Mouse (Mus musculus) MEL (cell line): Measurements from ENCODE around the gene 4930455H04Rik. TPM values are rescaled to one million over a fixed set of nuclear protein-coding genes. Genes with fewer than 3 reads are reported as not detected.

Experiments used
- DNase-seq: peaks from one replicate; pipeline ENCODE4 v3.0.0; 2011; ENCODE audit warnings: low read depth, low spot score
- H3K27ac ChIP-seq: 2 replicates; pipeline ENCODE4 v1.5.1; 2012; ENCODE audit warnings: low read depth, mild to moderate bottlenecking, control low read depth, low read length, moderate library complexity; ENCODE audit not compliant: control insufficient read depth
- H3K27me3 ChIP-seq, 2 experiments: fragments of 150-350 bp in 1 of 2; sonication (generic) in 1 of 2; 2 replicates each; pipeline ENCODE4 v1.6.1; 2012; ENCODE audit warnings: low read length in 2 of 2, mild to moderate bottlenecking in 2 of 2, improper control_type of control experiment in 1 of 2, moderate library complexity in 1 of 2; ENCODE audit not compliant: insufficient read depth in 2 of 2, control insufficient read depth in 1 of 2
- H3K36me3 ChIP-seq, 2 experiments: 2 replicates each; pipeline ENCODE4 v1.6.1; 2012 to 2014; ENCODE audit warnings: low read length in 2 of 2, improper control_type of control experiment in 1 of 2, inconsistent platforms in 1 of 2, mild to moderate bottlenecking in 1 of 2; ENCODE audit not compliant: insufficient read depth in 2 of 2, control insufficient read depth in 1 of 2
- H3K4me1 ChIP-seq, 2 experiments: fragments of 150-350 bp in 1 of 2; sonication (generic) in 1 of 2; 2 replicates each; pipeline ENCODE4 v1.6.1; 2012; ENCODE audit warnings: low read length in 2 of 2, improper control_type of control experiment in 1 of 2, mild to moderate bottlenecking in 1 of 2; ENCODE audit not compliant: insufficient read depth in 2 of 2, control insufficient read depth in 1 of 2
- H3K4me3 ChIP-seq, 2 experiments: fragments of 150-350 bp in 1 of 2; sonication (generic) in 1 of 2; 2 replicates each; pipeline ENCODE4 v1.5.1; 2012; ENCODE audit warnings: low read depth in 2 of 2, low read length in 2 of 2, mild to moderate bottlenecking in 2 of 2, moderate library complexity in 2 of 2, control low read depth in 1 of 2, improper control_type of control experiment in 1 of 2; ENCODE audit not compliant: control insufficient read depth in 1 of 2, insufficient read depth in 1 of 2
- H3K79me2 ChIP-seq: 2 replicates; pipeline ENCODE4 v1.6.1; 2012; ENCODE audit warnings: mild to moderate bottlenecking, low read length, moderate library complexity; ENCODE audit not compliant: control insufficient read depth, poor library complexity, insufficient read depth
- H3K9ac ChIP-seq: 2 replicates; pipeline ENCODE4 v1.6.1; 2012; ENCODE audit warnings: low read depth, mild to moderate bottlenecking, control low read depth, low read length, moderate library complexity; ENCODE audit not compliant: control insufficient read depth, poor library complexity, severe bottlenecking
- H3K9me3 ChIP-seq: fragments of 150-350 bp; sonication (generic); replicated peaks from 2 replicates; pipeline ENCODE4 v1.6.1; 2012; ENCODE audit warnings: mild to moderate bottlenecking, low read length, improper control_type of control experiment, moderate library complexity; ENCODE audit not compliant: insufficient read depth
- BHLHE40 ChIP-seq: IDR thresholded peaks from 2 replicates; pipeline ENCODE4 v1.6.1; 2012; ENCODE audit warnings: low read depth, mild to moderate bottlenecking, inconsistent platforms, low read length, improper control_type of control experiment, borderline replicate concordance
- CHD2 ChIP-seq: IDR thresholded peaks from 2 replicates; pipeline ENCODE4 v1.6.1; 2011; ENCODE audit warnings: low read length, improper control_type of control experiment
- E2F4 ChIP-seq: IDR thresholded peaks from 2 replicates; pipeline ENCODE4 v1.6.1; 2011; ENCODE audit warnings: low read depth, low read length, improper control_type of control experiment, borderline replicate concordance
- GATA1 ChIP-seq: IDR thresholded peaks from 2 replicates; pipeline ENCODE4 v1.6.1; 2011; ENCODE audit warnings: low read depth, low read length, improper control_type of control experiment
- MAFK ChIP-seq: IDR thresholded peaks from 2 replicates; pipeline ENCODE4 v1.6.1; 2011; ENCODE audit warnings: low read depth, mild to moderate bottlenecking, low read length, improper control_type of control experiment, borderline replicate concordance
- MAZ ChIP-seq: IDR thresholded peaks from 2 replicates; pipeline ENCODE4 v1.6.1; 2012; ENCODE audit warnings: low read depth, mild to moderate bottlenecking, inconsistent platforms, low read length, improper control_type of control experiment
- MEF2A ChIP-seq: IDR thresholded peaks from 2 replicates; pipeline ENCODE4 v1.6.1; 2014; ENCODE audit warnings: low read depth, mild to moderate bottlenecking, inconsistent platforms, low read length, improper control_type of control experiment; ENCODE audit not compliant: poor library complexity, insufficient replicate concordance, severe bottlenecking; ENCODE audit errors: extremely low read depth
- MXI1 ChIP-seq: IDR thresholded peaks from 2 replicates; pipeline ENCODE4 v1.6.1; 2011; ENCODE audit warnings: mild to moderate bottlenecking, low read depth, low read length, improper control_type of control experiment
- MYB ChIP-seq: IDR thresholded peaks from 2 replicates; pipeline ENCODE4 v1.6.1; 2011; ENCODE audit warnings: mild to moderate bottlenecking, low read depth, low read length, improper control_type of control experiment
- MYC ChIP-seq: IDR thresholded peaks from 2 replicates; pipeline ENCODE4 v1.6.1; 2011; ENCODE audit warnings: low read depth, mild to moderate bottlenecking, low read length, improper control_type of control experiment, moderate library complexity
- NELFE ChIP-seq: IDR thresholded peaks from 2 replicates; pipeline ENCODE4 v1.6.1; 2011; ENCODE audit warnings: low read depth, low read length, improper control_type of control experiment
- POLR2A ChIP-seq, 2 experiments: IDR thresholded peaks; 2 replicates each; pipeline ENCODE4 v1.6.1; 2011 to 2012; ENCODE audit warnings: low read length in 2 of 2, mild to moderate bottlenecking in 2 of 2, control low read depth in 1 of 2, improper control_type of control experiment in 1 of 2, low read depth in 1 of 2, moderate library complexity in 1 of 2; ENCODE audit not compliant: control insufficient read depth in 1 of 2, insufficient read depth in 1 of 2, poor library complexity in 1 of 2
- POLR2AphosphoS5 ChIP-seq: IDR thresholded peaks from 2 replicates; pipeline ENCODE4 v1.6.1; 2012; ENCODE audit warnings: low read depth, borderline replicate concordance, mild to moderate bottlenecking, inconsistent platforms, low read length, moderate library complexity, mixed read lengths
- RCOR1 ChIP-seq: IDR thresholded peaks from 2 replicates; pipeline ENCODE4 v1.6.1; 2012; ENCODE audit warnings: low read depth, mild to moderate bottlenecking, inconsistent platforms, low read length, improper control_type of control experiment
- SIN3A ChIP-seq: IDR thresholded peaks from 2 replicates; pipeline ENCODE4 v1.6.1; 2012; ENCODE audit warnings: low read length, improper control_type of control experiment, inconsistent platforms
- SMC3 ChIP-seq: IDR thresholded peaks from 2 replicates; pipeline ENCODE4 v1.6.1; 2011; ENCODE audit warnings: low read depth, low read length, improper control_type of control experiment
- UBTF ChIP-seq: IDR thresholded peaks from 2 replicates; pipeline ENCODE4 v1.6.1; 2012; ENCODE audit warnings: low read depth, mild to moderate bottlenecking, inconsistent platforms, low read length, improper control_type of control experiment, moderate library complexity, borderline replicate concordance; ENCODE audit not compliant: insufficient read depth
- USF1 ChIP-seq: IDR thresholded peaks from 2 replicates; pipeline ENCODE4 v1.6.1; 2014; ENCODE audit warnings: low read depth, mild to moderate bottlenecking, inconsistent platforms, low read length, improper control_type of control experiment, moderate library complexity
- ZC3H11A ChIP-seq: IDR thresholded peaks from 2 replicates; pipeline ENCODE4 v1.6.1; 2012; ENCODE audit warnings: low read depth, mild to moderate bottlenecking, inconsistent platforms, low read length, improper control_type of control experiment
- polyA plus RNA-seq, 2 experiments: library from polyadenylated mRNA; stranded (reverse) in 1 of 2; unstranded in 1 of 2; fragments of >175 nt in 1 of 2; fragments of >200 nt in 1 of 2; gene quantifications; 2 replicates each; pipeline versions ENCODE4 v1.2.1 to v1.2.4; 2012; ENCODE audit warnings: low replicate concordance in 2 of 2, low read depth in 1 of 2; ENCODE audit not compliant: insufficient read length in 2 of 2, insufficient read depth in 1 of 2, missing spikeins in 1 of 2
- total RNA-seq: library from RNA; depleted of rRNA; stranded (reverse); fragments of 300-350 nt; gene quantifications from 2 replicates; pipeline ENCODE4 v1.2.3, GENCODE M21; 2012; rRNA removed

The 4930455H04Rik gene
- total and polyA plus RNA-seq, 3 experiments, result not detected

DNA sequence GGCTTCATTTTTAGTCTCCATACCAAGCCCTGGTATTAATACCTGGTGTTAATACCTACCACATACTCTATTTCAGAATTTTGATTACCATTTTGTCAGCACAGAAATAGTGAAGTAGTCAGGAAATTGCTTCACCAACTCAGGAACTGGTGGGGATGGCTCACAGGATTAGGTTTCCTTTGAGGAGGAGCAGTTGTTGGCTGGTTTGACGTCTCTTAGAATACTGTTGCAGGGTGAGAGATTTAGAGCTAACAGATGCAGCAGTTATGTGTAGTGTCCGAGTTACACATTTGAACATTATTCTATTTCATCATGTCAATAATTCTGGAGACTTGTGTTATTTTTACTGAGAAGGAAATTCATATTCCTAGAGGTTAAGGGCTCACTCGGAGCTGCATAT, 57.4 kb downstream of the 4930455H04Rik start:
- H3K27ac ChIP-seq, result no peak overlapping the region
- H3K79me2 ChIP-seq, result no peaks in the 10 kb centered on the region
- peaks cover 0 to 2% of the 10 kb centered on the region in 2 experiments; a peak in 1 of 4 replicates for H3K27me3 ChIP-seq
- no peaks in the 10 kb centered on the region for H3K4me1 ChIP-seq
- no peak for TF ChIP-seq MYC
- no peak for TF ChIP-seq NELFE
- no peak for TF ChIP-seq MAFK
- no peak for TF ChIP-seq MEF2A
- no peak for TF ChIP-seq MAZ
- TF ChIP-seq POLR2A (IDR thresholded peaks at IDR 0.05; ENCODE audit: control insufficient read depth in 1 of 2, insufficient read depth in 1 of 2, low read depth in 1 of 2, low read length in 2 of 2, poor library complexity in 1 of 2), result no peak
- TF ChIP-seq SMC3, result no peak
- TF ChIP-seq BHLHE40, result no peak
- no peak for TF ChIP-seq RCOR1
- TF ChIP-seq USF1, result no peak
- TF ChIP-seq MXI1, result no peak
- TF ChIP-seq GATA1, result no peak
- TF ChIP-seq SIN3A, result no peak
- no peak for TF ChIP-seq UBTF
- TF ChIP-seq CHD2, result no peak
- TF ChIP-seq E2F4, result no peak
- no peak for TF ChIP-seq POLR2AphosphoS5
- no peak for TF ChIP-seq ZC3H11A
- TF ChIP-seq MYB, result no peak
- DNase-seq, result no peak
- H3K9me3 ChIP-seq, result no peaks in the 10 kb centered on the region
- no peak overlapping the region for H3K4me3 ChIP-seq
- H3K9ac ChIP-seq, result no peak overlapping the region
- no peaks in the 10 kb centered on the region for H3K36me3 ChIP-seq

Other genes with a start within 250 kb of the 4930455H04Rik start
- gene Agl, start 160.1 kb upstream of the 4930455H04Rik start, total RNA-seq, result 4.6 and 5.6 TPM in 2 replicates
- gene Agl, start 160.1 kb upstream of the 4930455H04Rik start, polyA plus RNA-seq, result 10 to 100 TPM; 11.9 to 21.1 TPM
- gene Frrs1, start 108.8 kb upstream of the 4930455H04Rik start, total RNA-seq, result 78.5 and 88.3 TPM in 2 replicates
- 100 to 1,000 TPM in 1 of 2 experiments, 10 to 100 TPM in 1; 84.6 to 625 TPM for gene Frrs1, start 108.8 kb upstream of the 4930455H04Rik start, polyA plus RNA-seq
- gene Palmd, start 720 bp downstream of the 4930455H04Rik start, total RNA-seq, result not detected in 2 replicates
- under 1 TPM in 1 of 2 experiments, not detected in 1; 0.08 TPM for gene Palmd, start 720 bp downstream of the 4930455H04Rik start, polyA plus RNA-seq